Mouse (Mus musculus) testis, postnatal 14 days (tissue): Measurements from ENCODE around the gene Cypt14.
"Not testable (repeated sequence)": the region's sequence is repeated elsewhere in the genome, so short reads cannot be mapped to it uniquely, and the experiment has no call there.

Experiments
- DNase-seq: peaks from one replicate; pipeline ENCODE4 v3.0.0; 2021; ENCODE audit warnings: low spot score

Gene Cypt14

DNA sequence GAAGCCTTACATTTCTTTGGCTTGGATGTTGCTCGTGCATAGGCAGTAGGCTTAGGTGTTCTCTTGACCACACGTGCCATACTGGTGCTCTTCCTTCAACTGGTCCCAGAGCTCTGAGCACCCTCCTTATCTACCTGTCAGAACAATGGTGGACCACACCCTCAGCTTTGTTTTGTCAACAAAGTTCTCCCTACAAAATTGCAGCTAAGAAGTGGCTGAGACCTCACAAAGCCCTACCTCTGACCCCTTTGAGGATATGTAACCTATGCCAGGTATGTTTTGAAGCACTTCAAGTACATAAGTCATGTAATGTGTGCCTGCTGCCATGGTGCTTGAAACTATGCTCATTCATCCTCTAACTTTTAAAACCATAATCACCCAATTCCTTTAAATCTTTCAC is at the start of gene Cypt14:
TSS of gene Cypt14 (minus strand) at position 101 of the 400 bp plus-strand sequence.
- not testable (repeated sequence) for DNase-seq
